Mouse (Mus musculus): ENCODE results near the gene Haus2. TPM values are rescaled to one million over a fixed set of nuclear protein-coding genes. Genes with fewer than 3 reads are reported as not detected.
A peak's percentile ranks its signal among the peaks of the same experiment; 100 is the strongest.

Gene Haus2
- total RNA-seq, 2 experiments from 2014 or later = 5.7 to 8.6 TPM

- intact Hi-C loops (cut with DNase I) = no loop called here
- DNase-seq = no peak
- H3K27ac ChIP-seq = peak overlapping the region; percentile 82
- peak overlapping the region; percentile 86 for H3K4me3 ChIP-seq
- TF ChIP-seq CTCF (IDR thresholded peaks at IDR 0.05) = no peak
Measured at GRCm38 (mm10) chr2:120628076-120628865, 19.1 kb downstream of the Haus2 start.

GRCm38 (mm10) chr2:120628886-120629735, 19.9 kb downstream of the Haus2 start, which contains the start of gene Stard9:
Gene Stard9, plus strand, starts transcription at chr2:120629121.
- peak; percentile 99 for DNase-seq
- TF ChIP-seq CTCF (IDR thresholded peaks at IDR 0.05) = peak; percentile 11; the same call in 1 of the 2 replicates
- Histone ChIP-seq H3K27ac (peak within 1 kb of the TSS; percentile 85), H3K4me3 (peak within 1 kb of the TSS; percentile 86)
- intact Hi-C loops (cut with DNase I) = no loop called here

- TF ChIP-seq CTCF (IDR thresholded peaks at IDR 0.05) = no peak
- H3K27ac ChIP-seq = peak overlapping the region; percentile 85
- intact Hi-C loops (cut with DNase I) = loop anchor here (5.0 kb wide), 1 partner anchor 42 kb away; no protein-coding TSS in a partner anchor
Measured at GRCm38 (mm10) chr2:120630246-120630645, 21.1 kb downstream of the Haus2 start.

GRCm38 (mm10) chr2:120630655-120631054, 21.5 kb downstream of the Haus2 start:
- TF ChIP-seq CTCF (IDR thresholded peaks at IDR 0.05) = no peak
- Histone ChIP-seq H3K27ac (peak overlapping the region; percentile 85), H3K4me3 (peak overlapping the region; percentile 86)
- DNase-seq = no peak
- intact Hi-C loops (cut with DNase I) = loop anchor here (5.0 kb wide), 1 partner anchor 42 kb away; no protein-coding TSS in a partner anchor

More at GRCm38 (mm10) chr2:120630246-120630645, 21.1 kb downstream of the Haus2 start:
- peak; percentile 57 for DNase-seq
- peak overlapping the region; percentile 86 for H3K4me3 ChIP-seq

- H3K27ac ChIP-seq = peak overlapping the region; percentile 85
- DNase-seq = no peak
- peak overlapping the region; percentile 0; the same call in 1 of the 2 replicates for H3K4me3 ChIP-seq
- intact Hi-C loops (cut with DNase I) = loop anchor here (5.0 kb wide), 1 partner anchor 41 kb away; no protein-coding TSS in a partner anchor
- no peak for TF ChIP-seq CTCF (IDR thresholded peaks at IDR 0.05)
Measured at GRCm38 (mm10) chr2:120631521-120631920, 22.3 kb downstream of the Haus2 start.

GRCm38 (mm10) chr2:120631957-120632356, 22.8 kb downstream of the Haus2 start:
- no peak for DNase-seq
- Histone ChIP-seq H3K27ac (peak overlapping the region; percentile 85), H3K4me3 (peak overlapping the region; percentile 30; the same call in 1 of the 2 replicates)
- no peak for TF ChIP-seq CTCF (IDR thresholded peaks at IDR 0.05)
- intact Hi-C loops (cut with DNase I) = loop anchor here (5.0 kb wide), 1 partner anchor 40 kb away; no protein-coding TSS in a partner anchor

GRCm38 (mm10) chr2:120640835-120641234, 31.7 kb downstream of the Haus2 start:
- intact Hi-C loops (cut with DNase I) = no loop called here
- Histone ChIP-seq H3K4me3 (no peak overlapping the region), H3K27ac (no peak overlapping the region)
- no peak for TF ChIP-seq CTCF (IDR thresholded peaks at IDR 0.05)
- DNase-seq = no peak

- intact Hi-C loops (cut with DNase I) = no loop called here
- no peak overlapping the region for H3K4me3 ChIP-seq
- peak; percentile 80 for DNase-seq
- no peak for TF ChIP-seq CTCF (IDR thresholded peaks at IDR 0.05)
- peak overlapping the region; percentile 52 for H3K27ac ChIP-seq
Measured at GRCm38 (mm10) chr2:120643836-120644235, 34.7 kb downstream of the Haus2 start.

GRCm38 (mm10) chr2:120646777-120647176, 37.6 kb downstream of the Haus2 start:
- peak overlapping the region; percentile 65 for H3K27ac ChIP-seq
- TF ChIP-seq CTCF (IDR thresholded peaks at IDR 0.05) = no peak
- 0 out of 2 replicates have a peak overlapping the region, but pooled peaks have one; percentile 13 for H3K4me3 ChIP-seq
- DNase-seq = peak; percentile 55
- intact Hi-C loops (cut with DNase I) = no loop called here

GRCm38 (mm10) chr2:120652256-120652924, 43.2 kb downstream of the Haus2 start:
- intact Hi-C loops (cut with DNase I) = no loop called here
- no peak for TF ChIP-seq CTCF (IDR thresholded peaks at IDR 0.05)
- Histone ChIP-seq H3K27ac (peak overlapping the region; percentile 78), H3K4me3 (peak overlapping the region; percentile 34)
- no peak for DNase-seq

- peak overlapping the region; percentile 34 for H3K4me3 ChIP-seq
- DNase-seq = no peak
- intact Hi-C loops (cut with DNase I) = no loop called here
- H3K27ac ChIP-seq = peak overlapping the region; percentile 78
- TF ChIP-seq CTCF (IDR thresholded peaks at IDR 0.05) = no peak
Measured at GRCm38 (mm10) chr2:120652925-120653284, 43.7 kb downstream of the Haus2 start.

GRCm38 (mm10) chr2:120654693-120655092, 45.5 kb downstream of the Haus2 start:
- DNase-seq = no peak
- intact Hi-C loops (cut with DNase I) = no loop called here
- no peak overlapping the region for H3K27ac ChIP-seq
- no peak for TF ChIP-seq CTCF (IDR thresholded peaks at IDR 0.05)
- no peak overlapping the region for H3K4me3 ChIP-seq
